Mouse (Mus musculus): ENCODE measurements around the gene Rbms3. TPM values are rescaled to one million over a fixed set of nuclear protein-coding genes. Genes with fewer than 3 reads are reported as not detected.

Rbms3 gene
- polyA plus RNA-seq, 1 experiment from 2014 or later: 12.2 TPM

- Histone ChIP-seq H3K4me3 (ENCODE audit: low read depth, low read length) (no peak overlapping the region), H3K27me3 (ENCODE audit: control insufficient read depth, insufficient read depth, low read length) (no peaks in the 10 kb centered on the region), H3K4me2 (ENCODE audit: low read depth, low read length, severe bottlenecking) (no peak overlapping the region), H3K4me1 (replicated peaks; ENCODE audit: control insufficient read depth, insufficient read depth, low read length) (no peaks in the 10 kb centered on the region), H3K27ac (ENCODE audit: low read depth, low read length) (no peak overlapping the region), H3K36me3 (ENCODE audit: control insufficient read depth, insufficient read depth, low read length) (no peaks in the 10 kb centered on the region), H3K9ac (ENCODE audit: low read length) (no peak overlapping the region), H3K9me3 (ENCODE audit: control insufficient read depth, low read length) (no peaks in the 10 kb centered on the region; the same call in 1 of the 2 replicates)
- ATAC-seq (replicated peaks; ENCODE audit: low FRiP score): no peak
- no peak for DNase-seq (ENCODE audit: low spot score)
- WGBS: 94% methylated on average over 4 of the region's 4 CpGs
These were observed 749.2 kb downstream of the Rbms3 start for GRCm38 (mm10) chr9:116880503-116880902.

- Histone ChIP-seq H3K9me3 (ENCODE audit: control insufficient read depth, low read length) (no peaks in the 10 kb centered on the region; the same call in 1 of the 2 replicates), H3K27ac (ENCODE audit: low read depth, low read length) (no peak overlapping the region), H3K4me1 (replicated peaks; ENCODE audit: control insufficient read depth, insufficient read depth, low read length) (no peaks in the 10 kb centered on the region), H3K4me2 (ENCODE audit: low read depth, low read length, severe bottlenecking) (no peak overlapping the region), H3K27me3 (ENCODE audit: control insufficient read depth, insufficient read depth, low read length) (no peaks in the 10 kb centered on the region), H3K36me3 (ENCODE audit: control insufficient read depth, insufficient read depth, low read length) (no peaks in the 10 kb centered on the region), H3K9ac (ENCODE audit: low read length) (no peak overlapping the region), H3K4me3 (ENCODE audit: low read depth, low read length) (no peak overlapping the region)
- 92% methylated on average over 10 of the region's 10 CpGs for WGBS
- no peak for ATAC-seq (replicated peaks; ENCODE audit: low FRiP score)
- DNase-seq (ENCODE audit: low spot score): no peak
These were observed 749.9 kb downstream of the Rbms3 start for GRCm38 (mm10) chr9:116879600-116880457.

DNA sequence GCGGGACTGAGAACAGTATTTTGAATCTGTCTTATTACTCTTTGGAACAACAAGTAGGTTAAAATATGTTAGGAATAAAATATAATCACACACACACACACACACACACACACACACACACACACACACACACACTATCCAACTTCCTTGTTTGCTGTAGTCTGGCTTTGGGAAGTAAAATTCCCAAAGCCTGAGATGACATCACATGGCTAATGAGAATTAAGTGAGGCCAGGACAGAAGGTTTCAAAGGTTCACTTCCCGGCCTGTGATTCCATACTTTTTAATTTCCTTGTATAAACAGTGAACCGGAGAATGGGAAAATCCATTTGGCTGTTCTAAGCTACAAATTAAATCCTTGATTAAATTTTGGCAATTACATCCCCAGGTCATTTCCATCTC, 752.9 kb downstream of the Rbms3 start:
- Histone ChIP-seq H3K36me3 (ENCODE audit: control insufficient read depth, insufficient read depth, low read length) (no peaks in the 10 kb centered on the region), H3K4me1 (replicated peaks; ENCODE audit: control insufficient read depth, insufficient read depth, low read length) (no peaks in the 10 kb centered on the region), H3K9me3 (ENCODE audit: control insufficient read depth, low read length) (no peaks in the 10 kb centered on the region; the same call in 1 of the 2 replicates), H3K27me3 (ENCODE audit: control insufficient read depth, insufficient read depth, low read length) (no peaks in the 10 kb centered on the region), H3K9ac (ENCODE audit: low read length) (no peak overlapping the region), H3K27ac (ENCODE audit: low read depth, low read length) (no peak overlapping the region), H3K4me2 (ENCODE audit: low read depth, low read length, severe bottlenecking) (no peak overlapping the region), H3K4me3 (ENCODE audit: low read depth, low read length) (no peak overlapping the region)
- DNase-seq (ENCODE audit: low spot score) (no peak), ATAC-seq (replicated peaks; ENCODE audit: low FRiP score) (no peak)
- WGBS: 88% methylated on average over 3 of the region's 3 CpGs

DNA sequence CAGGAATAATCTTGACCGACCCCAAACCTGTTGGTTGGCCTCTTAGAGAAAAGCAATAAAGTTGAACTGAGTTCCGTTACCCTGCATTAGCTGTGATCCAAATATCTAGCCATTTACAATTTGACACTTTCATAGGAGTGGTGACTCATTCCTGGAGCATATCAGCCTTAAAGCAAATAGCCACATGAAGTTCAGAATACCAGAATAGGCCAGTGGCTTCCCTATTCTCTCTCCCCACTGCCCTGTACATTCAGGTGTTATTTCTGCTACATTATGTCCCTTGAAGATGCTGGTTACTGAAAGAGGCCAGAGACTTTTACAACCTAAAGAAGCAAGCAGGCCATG, 755.8 kb downstream of the Rbms3 start:
- no peaks in the 10 kb centered on the region for H3K27me3 ChIP-seq (ENCODE audit: control insufficient read depth, insufficient read depth, low read length)
- H3K4me3 ChIP-seq (ENCODE audit: low read depth, low read length): no peak overlapping the region
- H3K9ac ChIP-seq (ENCODE audit: low read length): no peak overlapping the region
- ATAC-seq (replicated peaks; ENCODE audit: low FRiP score) (no peak), DNase-seq (ENCODE audit: low spot score) (no peak)
- no peaks in the 10 kb centered on the region for H3K9me3 ChIP-seq (ENCODE audit: control insufficient read depth, low read length)
- no peak overlapping the region for H3K27ac ChIP-seq (ENCODE audit: low read depth, low read length)
- WGBS: 70% methylated on average over 2 of the region's 2 CpGs
- no peaks in the 10 kb centered on the region for H3K36me3 ChIP-seq (ENCODE audit: control insufficient read depth, insufficient read depth, low read length)
- no peak overlapping the region for H3K4me2 ChIP-seq (ENCODE audit: low read depth, low read length, severe bottlenecking)
- H3K4me1 ChIP-seq (replicated peaks; ENCODE audit: control insufficient read depth, insufficient read depth, low read length): no peaks in the 10 kb centered on the region

- DNase-seq (ENCODE audit: low spot score) (no peak), ATAC-seq (replicated peaks; ENCODE audit: low FRiP score) (no peak)
- Histone ChIP-seq H3K36me3 (ENCODE audit: control insufficient read depth, insufficient read depth, low read length) (no peaks in the 10 kb centered on the region), H3K27me3 (ENCODE audit: control insufficient read depth, insufficient read depth, low read length) (no peaks in the 10 kb centered on the region), H3K4me3 (ENCODE audit: low read depth, low read length) (no peak overlapping the region), H3K9me3 (ENCODE audit: control insufficient read depth, low read length) (no peaks in the 10 kb centered on the region), H3K27ac (ENCODE audit: low read depth, low read length) (no peak overlapping the region), H3K4me1 (replicated peaks; ENCODE audit: control insufficient read depth, insufficient read depth, low read length) (no peaks in the 10 kb centered on the region), H3K4me2 (ENCODE audit: low read depth, low read length, severe bottlenecking) (no peak overlapping the region), H3K9ac (ENCODE audit: low read length) (no peak overlapping the region)
- WGBS: 81% methylated on average over 30 of the region's 30 CpGs
These were observed 756.4 kb downstream of the Rbms3 start for GRCm38 (mm10) chr9:116873033-116873975.

- Histone ChIP-seq H3K27me3 (ENCODE audit: control insufficient read depth, insufficient read depth, low read length) (no peaks in the 10 kb centered on the region), H3K4me2 (ENCODE audit: low read depth, low read length, severe bottlenecking) (no peak overlapping the region)
These were observed 757.4 kb downstream of the Rbms3 start for GRCm38 (mm10) chr9:116872346-116872745.

GRCm38 (mm10) chr9:116871576-116871975, 758.1 kb downstream of the Rbms3 start:
- no peak for DNase-seq (ENCODE audit: low spot score)
- Histone ChIP-seq H3K4me2 (ENCODE audit: low read depth, low read length, severe bottlenecking) (no peak overlapping the region), H3K27me3 (ENCODE audit: control insufficient read depth, insufficient read depth, low read length) (no peaks in the 10 kb centered on the region), H3K36me3 (ENCODE audit: control insufficient read depth, insufficient read depth, low read length) (no peaks in the 10 kb centered on the region), H3K4me3 (ENCODE audit: low read depth, low read length) (no peak overlapping the region), H3K9ac (ENCODE audit: low read length) (no peak overlapping the region), H3K9me3 (ENCODE audit: control insufficient read depth, low read length) (no peaks in the 10 kb centered on the region), H3K27ac (ENCODE audit: low read depth, low read length) (no peak overlapping the region), H3K4me1 (replicated peaks; ENCODE audit: control insufficient read depth, insufficient read depth, low read length) (no peaks in the 10 kb centered on the region)
- WGBS: 93% methylated on average over 5 of the region's 5 CpGs
- ATAC-seq (replicated peaks; ENCODE audit: low FRiP score): no peak

More at GRCm38 (mm10) chr9:116872346-116872745, 757.4 kb downstream of the Rbms3 start:
- H3K27ac ChIP-seq (ENCODE audit: low read depth, low read length): no peak overlapping the region
- no peak overlapping the region for H3K4me3 ChIP-seq (ENCODE audit: low read depth, low read length)
- no peak for ATAC-seq (replicated peaks; ENCODE audit: low FRiP score)
- no peak overlapping the region for H3K9ac ChIP-seq (ENCODE audit: low read length)
- no peaks in the 10 kb centered on the region for H3K4me1 ChIP-seq (replicated peaks; ENCODE audit: control insufficient read depth, insufficient read depth, low read length)
- no peaks in the 10 kb centered on the region for H3K36me3 ChIP-seq (ENCODE audit: control insufficient read depth, insufficient read depth, low read length)
- 90% methylated on average over 6 of the region's 6 CpGs for WGBS
- DNase-seq (ENCODE audit: low spot score): no peak
- H3K9me3 ChIP-seq (ENCODE audit: control insufficient read depth, low read length): no peaks in the 10 kb centered on the region

DNA sequence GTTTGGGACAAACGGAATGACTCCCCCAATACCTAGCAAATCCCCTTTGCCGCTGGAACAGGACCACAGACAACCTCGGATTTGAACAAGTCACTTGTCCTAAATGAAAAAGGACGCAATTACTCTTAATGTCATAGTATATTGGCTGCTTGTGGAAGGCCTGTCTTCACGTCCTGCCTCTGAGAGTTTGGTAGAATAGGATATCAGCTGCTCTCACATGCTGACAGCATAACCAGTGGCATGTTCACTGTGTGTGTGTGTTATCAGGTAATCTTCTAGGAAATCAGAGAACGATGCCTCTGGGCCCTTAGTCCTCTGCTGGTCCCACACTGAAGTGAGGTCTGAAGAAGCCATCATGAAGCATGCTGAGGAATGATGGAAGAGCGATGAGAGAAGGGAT, 763.7 kb downstream of the Rbms3 start:
- Histone ChIP-seq H3K36me3 (ENCODE audit: control insufficient read depth, insufficient read depth, low read length) (no peaks in the 10 kb centered on the region), H3K27ac (ENCODE audit: low read depth, low read length) (no peak overlapping the region), H3K9ac (ENCODE audit: low read length) (no peak overlapping the region), H3K4me2 (ENCODE audit: low read depth, low read length, severe bottlenecking) (no peak overlapping the region), H3K9me3 (ENCODE audit: control insufficient read depth, low read length) (no peaks in the 10 kb centered on the region), H3K4me3 (ENCODE audit: low read depth, low read length) (no peak overlapping the region), H3K4me1 (replicated peaks; ENCODE audit: control insufficient read depth, insufficient read depth, low read length) (no peaks in the 10 kb centered on the region), H3K27me3 (ENCODE audit: control insufficient read depth, insufficient read depth, low read length) (no peaks in the 10 kb centered on the region)
- DNase-seq (ENCODE audit: low spot score) (no peak), ATAC-seq (replicated peaks; ENCODE audit: low FRiP score) (no peak)
- 92% methylated on average over 7 of the region's 7 CpGs for WGBS
